Mouse (Mus musculus) C2C12 (cell line): ENCODE measurements around the gene Auts2.

Experiments
- CEBPB ChIP-seq: IDR thresholded peaks from one replicate; pipeline ENCODE4 v1.6.1; 2011; ENCODE audit warnings: low read depth, mild to moderate bottlenecking, control low read depth, moderate library complexity
- CTCF ChIP-seq: IDR thresholded peaks from one replicate; pipeline ENCODE4 v1.5.1; 2011; ENCODE audit not compliant: control insufficient read depth, insufficient read depth, insufficient read length
- FOSL1 ChIP-seq: IDR thresholded peaks from one replicate; pipeline ENCODE4 v1.8.0; 2011; ENCODE audit warnings: mild to moderate bottlenecking, low read length; ENCODE audit not compliant: poor library complexity, insufficient read depth, severe bottlenecking
- MYOG ChIP-seq: IDR thresholded peaks from one replicate; pipeline ENCODE4 v1.6.1; 2011; ENCODE audit not compliant: control insufficient read depth, insufficient read length; ENCODE audit errors: extremely low read depth
- USF1 ChIP-seq: IDR thresholded peaks from one replicate; pipeline ENCODE4 v1.6.1; 2011; ENCODE audit warnings: low read depth, mild to moderate bottlenecking, control low read depth, moderate library complexity

- no peak for TF ChIP-seq CTCF
- TF ChIP-seq USF1: no peak
- TF ChIP-seq CEBPB: no peak
- no peak for TF ChIP-seq MYOG
- TF ChIP-seq FOSL1: no peak
Measured at GRCm38 (mm10) chr5:131769273-131769672, 773.9 kb downstream of the Auts2 start.
